Mouse (Mus musculus) kidney, postnatal 0 days (tissue): Measurements from ENCODE around the gene Ppa1. TPM values are rescaled to one million over a fixed set of nuclear protein-coding genes. Genes with fewer than 3 reads are reported as not detected.
"Not testable (repeated sequence)": the region's sequence is repeated elsewhere in the genome, so short reads cannot be mapped to it uniquely, and the experiment has no call there.

Source experiments
- ATAC-seq: fragments of 200-750 bp; cut with Nextera tagmentation; replicated peaks from 2 replicates; pipeline ENCODE4 v1.8.0; 2017; ENCODE audit warnings: low read depth, moderate number of reproducible peaks, moderate TSS enrichment, moderate library complexity; ENCODE audit not compliant: low FRiP score
- DNase-seq: peaks from one replicate; pipeline ENCODE4 v3.0.0-alpha.2; 2016; ENCODE audit warnings: low spot score
- H3K27ac ChIP-seq: fragments of 300-500 bp; sonication (generic); 2 replicates; pipeline ENCODE4 v1.5.1; 2014; ENCODE audit warnings: mild to moderate bottlenecking
- H3K27me3 ChIP-seq: fragments of 300-500 bp; sonication (generic); 2 replicates; pipeline ENCODE4 v1.6.1; 2014; ENCODE audit warnings: low read length, mixed read lengths; ENCODE audit not compliant: insufficient read depth
- H3K36me3 ChIP-seq: fragments of 300-500 bp; sonication (generic); 2 replicates; pipeline ENCODE4 v1.6.1; 2014; ENCODE audit warnings: low read length, mixed read lengths; ENCODE audit not compliant: insufficient read depth
- H3K4me1 ChIP-seq: fragments of 300-500 bp; sonication (generic); replicated peaks from 2 replicates; pipeline ENCODE4 v1.6.1; 2014; ENCODE audit warnings: antibody characterized with exemption, low read length, mixed read lengths; ENCODE audit not compliant: insufficient read depth
- H3K4me2 ChIP-seq: fragments of 300-500 bp; sonication (generic); 2 replicates; pipeline ENCODE4 v1.6.1; 2014; ENCODE audit warnings: mild to moderate bottlenecking, low read length, moderate library complexity, mixed read lengths
- H3K4me3 ChIP-seq: fragments of 300-500 bp; sonication (generic); replicated peaks from 2 replicates; pipeline ENCODE4 v1.5.1; 2014; ENCODE audit warnings: low read depth, low read length
- H3K9ac ChIP-seq: fragments of 300-500 bp; sonication (generic); 2 replicates; pipeline ENCODE4 v1.6.1; 2014; ENCODE audit warnings: low read depth, low read length
- H3K9me3 ChIP-seq: fragments of 300-500 bp; sonication (generic); replicated peaks from 2 replicates; pipeline ENCODE4 v1.6.1; 2016; ENCODE audit warnings: low read length, inconsistent platforms, mixed read lengths
- CTCF ChIP-seq: IDR thresholded peaks from 2 replicates; pipeline ENCODE4 v1.5.1; 2016; ENCODE audit warnings: antibody characterized with exemption, low read depth, mild to moderate bottlenecking, moderate library complexity
- WGBS: fragments of 180-500 bp; shearing (Covaris S2); extraction: QIAGEN DNeasy Blood & Tissue Kit; methylation state at CpG from one replicate; pipeline ENCODE4 v1.1.7; 2014; 5-methylcytosine and 5-hydroxymethylcytosine counted together
- polyA plus RNA-seq: library from polyadenylated mRNA; unstranded; fragments of >200 nt; fragmentation: Nextera tagmentation; extraction: Ambion mirVana; gene quantifications from 2 replicates; pipeline ENCODE4 v1.2.1, GENCODE M21; 2015

Ppa1 gene
- polyA plus RNA-seq = 111 and 121 TPM in 2 replicates

- DNase-seq (peak; percentile 92), ATAC-seq (peak; percentile 96)
- H3K27me3 ChIP-seq = no peaks in the 10 kb centered on the region
- peak within 1 kb of the TSS; percentile 80 for H3K9ac ChIP-seq
- H3K9me3 ChIP-seq = no peaks in the 10 kb centered on the region
- no peaks in the 10 kb centered on the region for H3K36me3 ChIP-seq
- H3K27ac ChIP-seq = peak within 1 kb of the TSS; percentile 47; the same call in 1 of the 2 replicates
- peak within 1 kb of the TSS; percentile 72 for H3K4me3 ChIP-seq
- peak within 1 kb of the TSS; percentile 98 for H3K4me2 ChIP-seq
- H3K4me1 ChIP-seq = 0 out of 2 replicates have a peak, but pooled peaks cover 3% of the 10 kb centered on the region
- 2% methylated on average over 30 of the region's 50 CpGs for WGBS
- 0 out of 2 replicates have a peak, but pooled peaks have one; percentile 1 for TF ChIP-seq CTCF
Observed at GRCm38 (mm10) chr10:61647790-61648736, at the start of gene Ppa1. Gene Ppa1 (plus strand): TSS chr10:61648552.

- Histone ChIP-seq H3K4me1 (0 out of 2 replicates have a peak, but pooled peaks cover 3% of the 10 kb centered on the region), H3K9me3 (no peaks in the 10 kb centered on the region), H3K27me3 (peaks cover 6% of the 10 kb centered on the region), H3K4me2 (no peak overlapping the region), H3K4me3 (no peak overlapping the region), H3K9ac (no peak overlapping the region), H3K27ac (no peak overlapping the region), H3K36me3 (no peaks in the 10 kb centered on the region)
- DNase-seq (no peak), ATAC-seq (no peak)
- 67% methylated on average over 9 of the region's 9 CpGs for WGBS
- no peak for TF ChIP-seq CTCF
Observed at GRCm38 (mm10) chr10:61599556-61600114, 48.7 kb upstream of the Ppa1 start.

GRCm38 (mm10) chr10:61602283-61603033, 45.9 kb upstream of the Ppa1 start:
- 14% methylated on average over 14 of the region's 14 CpGs for WGBS
- Histone ChIP-seq H3K9ac (no peak overlapping the region), H3K27me3 (no peaks in the 10 kb centered on the region), H3K27ac (no peak overlapping the region), H3K36me3 (no peaks in the 10 kb centered on the region), H3K4me3 (0 out of 2 replicates have a peak overlapping the region, but pooled peaks have one; percentile 11), H3K4me1 (no peaks in the 10 kb centered on the region), H3K4me2 (peak overlapping the region; percentile 38), H3K9me3 (no peaks in the 10 kb centered on the region)
- DNase-seq = peak; percentile 86
- 0 out of 2 replicates have a peak, but pooled peaks have one; percentile 53 for ATAC-seq
- peak; percentile 84 for TF ChIP-seq CTCF

GRCm38 (mm10) chr10:61604376-61605065, 43.8 kb upstream of the Ppa1 start:
- H3K9ac ChIP-seq = no peak overlapping the region
- H3K4me3 ChIP-seq = no peak overlapping the region
- no peaks in the 10 kb centered on the region for H3K4me1 ChIP-seq
- DNase-seq = no peak
- WGBS = 54% methylated on average over 10 of the region's 10 CpGs
- H3K4me2 ChIP-seq = no peak overlapping the region
- no peak for TF ChIP-seq CTCF
- no peaks in the 10 kb centered on the region for H3K36me3 ChIP-seq
- ATAC-seq = no peak
- no peaks in the 10 kb centered on the region for H3K9me3 ChIP-seq
- H3K27ac ChIP-seq = no peak overlapping the region
- H3K27me3 ChIP-seq = no peaks in the 10 kb centered on the region

- not testable (repeated sequence) for H3K4me2 ChIP-seq, H3K27me3 ChIP-seq, H3K4me3 ChIP-seq, H3K27ac ChIP-seq, H3K9me3 ChIP-seq, H3K9ac ChIP-seq, ATAC-seq, H3K4me1 ChIP-seq, H3K36me3 ChIP-seq, DNase-seq
- 69% methylated on average over 11 of the region's 11 CpGs for WGBS
Observed at GRCm38 (mm10) chr10:61605381-61605780, 43.0 kb upstream of the Ppa1 start.
